Mouse (Mus musculus): ENCODE measurements around the gene Nudt16l1. TPM values are rescaled to one million over a fixed set of nuclear protein-coding genes. Genes with fewer than 3 reads are reported as not detected.

The Nudt16l1 gene
- total RNA-seq (2021): 10 to 100 TPM; 69.3 to 73.0 TPM

DNA sequence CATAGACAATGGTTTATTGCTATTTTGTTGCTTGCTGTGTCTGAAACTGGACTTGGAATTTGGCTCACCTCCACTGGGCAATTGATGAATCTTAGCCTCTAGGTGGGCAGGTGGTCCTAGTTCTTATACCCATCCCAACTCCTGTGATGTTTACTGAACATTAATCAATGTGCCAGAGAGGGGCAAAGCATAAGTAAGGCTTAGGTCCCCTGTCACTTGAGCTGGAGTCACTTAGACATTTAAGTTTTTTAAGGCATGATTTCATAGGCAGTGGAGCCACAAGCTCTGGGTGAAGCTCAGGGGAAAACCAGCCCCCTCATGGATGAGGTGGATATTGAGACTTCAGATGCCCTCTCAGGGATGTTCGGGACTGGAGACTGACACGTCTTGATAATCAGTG lies at the start of gene Nudt16l1:
Nudt16l1 (plus strand) TSS at position 301 of the 400 bp plus-strand sequence.
- intact Hi-C loops (cut with DNase I): no loop called here
- no peak for DNase-seq (ENCODE audit: extremely low spot score in 1 of 2, low spot score in 2 of 2)

DNA sequence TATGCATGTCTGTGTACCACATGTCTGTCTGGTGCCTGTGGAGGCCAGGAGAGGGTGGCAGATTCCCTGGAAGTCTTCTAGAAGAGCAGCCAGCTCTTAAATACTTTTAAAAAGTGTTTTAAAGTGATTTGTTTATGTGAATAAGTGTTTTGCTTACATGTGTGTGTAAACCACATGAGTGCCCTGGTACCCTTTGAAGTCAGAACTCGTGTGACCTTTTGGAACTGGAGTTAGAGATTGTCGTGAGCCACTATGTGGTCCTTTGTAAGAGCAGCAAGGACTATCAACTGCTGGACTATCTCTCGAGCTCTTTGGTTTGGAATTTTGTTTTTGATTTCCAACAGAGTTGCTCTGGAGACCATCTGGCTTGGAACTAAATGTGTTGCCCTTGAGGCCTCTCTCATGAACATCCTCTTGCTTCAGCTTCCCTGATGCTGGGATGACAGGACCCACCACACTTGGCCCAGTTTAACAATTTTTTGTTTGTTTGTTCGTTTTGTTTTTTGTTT lies 48.3 kb upstream of the Nudt16l1 start:
- DNase-seq (ENCODE audit: extremely low spot score in 1 of 2, low spot score in 2 of 2): no peak
- intact Hi-C loops (cut with DNase I): no loop called here

DNA sequence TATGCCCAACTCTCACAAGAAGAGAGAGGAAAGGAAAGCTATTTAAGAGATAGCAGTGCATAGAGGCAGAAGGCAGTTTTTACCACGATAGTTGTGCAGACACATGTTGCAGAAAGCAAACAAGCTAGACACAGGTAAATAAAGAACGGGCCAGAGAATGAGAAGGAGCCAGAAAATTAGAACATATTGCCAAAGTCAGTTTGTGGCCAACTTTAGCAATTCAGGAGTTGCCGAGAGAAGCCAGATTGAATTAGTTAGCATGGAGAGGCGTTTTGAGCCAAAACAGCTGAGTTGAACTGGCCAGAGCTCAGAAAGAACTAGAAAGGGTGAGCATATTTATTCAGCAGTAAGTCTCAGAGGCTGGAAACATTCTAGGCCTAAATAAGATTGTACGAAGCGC lies 46.4 kb upstream of the Nudt16l1 start:
- intact Hi-C loops (cut with DNase I): no loop called here
- no peak for DNase-seq (ENCODE audit: extremely low spot score in 1 of 2, low spot score in 2 of 2)

DNA sequence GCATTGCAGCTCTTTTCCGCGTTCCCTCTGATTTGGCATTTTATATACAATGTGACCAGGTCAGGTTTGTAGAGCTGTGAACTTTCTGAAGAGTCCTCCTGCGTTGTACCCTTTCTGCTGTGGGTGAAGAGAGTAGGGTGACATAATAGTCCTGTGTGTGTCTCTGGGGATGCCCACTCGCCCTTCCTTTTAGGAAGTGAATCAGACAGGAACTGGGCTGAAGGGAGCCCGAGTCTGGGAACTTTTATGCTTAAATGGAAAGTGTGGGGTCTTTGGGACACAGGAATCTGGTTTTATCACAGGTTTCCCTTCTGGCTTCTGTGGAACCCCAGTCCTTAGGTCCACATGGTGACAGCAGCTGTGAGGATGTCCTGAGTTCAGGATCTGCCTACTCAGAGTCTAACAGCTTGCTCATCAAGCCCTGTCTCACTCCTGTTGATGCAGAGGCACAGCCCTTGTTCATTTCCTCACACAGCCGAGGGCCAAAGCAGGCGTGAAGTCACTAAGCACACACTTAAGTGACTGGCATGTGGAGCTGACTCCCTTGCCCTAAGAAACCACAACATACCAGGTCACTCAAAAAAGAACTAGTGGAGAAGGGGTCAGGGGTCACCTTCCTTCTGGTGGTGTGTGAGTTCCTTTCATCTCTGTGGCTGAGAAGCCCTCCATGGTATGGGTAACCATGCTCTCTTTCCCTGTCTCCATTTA lies 44.2 kb upstream of the Nudt16l1 start:
- intact Hi-C loops (cut with DNase I): no loop called here
- no peak for DNase-seq (ENCODE audit: extremely low spot score in 1 of 2, low spot score in 2 of 2)

DNA sequence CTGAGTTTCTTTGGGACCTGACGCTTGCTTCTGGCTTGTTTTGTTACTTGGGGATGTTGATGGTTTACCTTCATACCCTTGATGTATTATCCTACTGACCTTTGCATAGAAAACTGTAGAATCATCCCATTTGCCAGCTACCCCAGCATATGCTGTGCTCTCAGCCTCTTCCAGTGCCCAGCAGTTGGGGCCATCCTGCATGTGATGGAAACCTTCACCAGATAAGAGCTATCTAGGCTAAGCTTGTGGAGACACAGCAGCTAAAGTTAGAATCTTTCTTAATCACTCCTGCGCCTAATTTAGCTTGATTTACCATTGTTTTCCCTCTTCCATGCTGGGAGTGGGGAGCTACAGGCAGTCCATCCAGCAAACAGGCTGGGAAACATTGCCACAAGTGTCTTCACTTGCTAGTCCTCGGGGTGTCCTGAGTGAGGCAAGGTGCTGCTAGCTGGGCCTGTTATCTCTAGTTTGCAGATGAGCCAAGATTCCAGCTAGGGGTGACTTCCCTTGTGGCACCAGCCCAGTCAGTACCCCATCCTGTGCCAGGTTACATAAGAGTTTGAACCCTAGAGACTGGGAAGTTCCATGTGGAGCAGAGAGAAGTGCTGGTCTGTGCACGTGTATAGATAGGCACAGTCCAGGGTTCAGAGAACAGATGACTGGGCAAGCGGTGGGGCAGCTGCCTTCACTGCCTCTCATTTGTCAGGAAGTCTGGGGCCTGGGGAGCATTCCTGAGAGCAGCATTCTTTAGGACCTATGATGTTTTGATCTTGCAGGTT lies 42.1 kb upstream of the Nudt16l1 start:
- DNase-seq (ENCODE audit: extremely low spot score in 1 of 2, low spot score in 2 of 2): no peak
- intact Hi-C loops (cut with DNase I): no loop called here

DNA sequence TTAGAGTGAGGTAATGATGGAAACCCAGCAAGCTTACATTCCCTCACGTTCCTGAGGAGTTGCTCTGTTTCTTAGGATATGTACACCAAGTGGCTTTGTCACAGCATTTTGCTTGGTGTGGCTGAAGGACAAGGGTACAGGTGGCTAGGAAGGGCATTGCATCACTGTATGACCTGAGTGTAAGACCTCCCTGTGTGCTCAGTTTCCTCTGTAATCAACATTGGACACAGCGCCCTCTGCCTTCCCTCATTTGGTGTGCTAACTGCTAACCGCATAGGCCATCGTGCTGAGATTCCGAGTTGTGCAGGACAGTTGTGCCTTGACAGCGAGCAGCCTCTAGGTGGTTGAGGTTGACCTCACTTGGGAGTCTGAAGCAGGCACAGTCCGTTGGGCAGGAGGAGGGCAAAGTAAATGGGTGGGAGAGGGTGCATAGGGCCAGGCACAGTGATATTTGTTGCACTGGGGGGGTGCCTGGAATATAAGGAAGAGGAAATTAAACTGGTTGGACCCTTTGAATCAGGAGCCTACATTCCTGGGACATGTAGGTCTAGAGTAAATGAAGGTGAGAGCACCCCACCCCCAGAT lies 41.3 kb upstream of the Nudt16l1 start:
- DNase-seq (ENCODE audit: extremely low spot score in 1 of 2, low spot score in 2 of 2): no peak
- intact Hi-C loops (cut with DNase I): no loop called here

DNA sequence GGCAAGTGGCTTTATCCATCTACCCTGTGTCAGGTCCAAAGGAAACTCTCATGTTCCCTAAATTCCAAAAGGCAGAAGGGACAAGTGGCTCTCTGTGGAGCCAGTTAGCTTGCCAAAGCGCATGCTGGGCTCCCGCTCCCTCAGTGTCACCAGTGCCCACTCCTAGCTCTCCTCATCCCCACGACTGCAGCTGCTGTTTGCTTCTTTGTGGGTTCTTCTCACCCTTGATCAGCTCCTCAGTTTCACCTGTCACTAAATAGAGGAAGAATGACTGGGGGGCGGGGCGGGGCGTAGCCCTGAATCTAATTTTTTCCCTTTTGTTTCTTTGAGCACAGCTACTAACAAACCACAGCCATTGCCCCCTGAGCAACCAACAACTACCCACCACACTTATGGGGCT lies 39.7 kb upstream of the Nudt16l1 start:
- intact Hi-C loops (cut with DNase I): no loop called here

DNA sequence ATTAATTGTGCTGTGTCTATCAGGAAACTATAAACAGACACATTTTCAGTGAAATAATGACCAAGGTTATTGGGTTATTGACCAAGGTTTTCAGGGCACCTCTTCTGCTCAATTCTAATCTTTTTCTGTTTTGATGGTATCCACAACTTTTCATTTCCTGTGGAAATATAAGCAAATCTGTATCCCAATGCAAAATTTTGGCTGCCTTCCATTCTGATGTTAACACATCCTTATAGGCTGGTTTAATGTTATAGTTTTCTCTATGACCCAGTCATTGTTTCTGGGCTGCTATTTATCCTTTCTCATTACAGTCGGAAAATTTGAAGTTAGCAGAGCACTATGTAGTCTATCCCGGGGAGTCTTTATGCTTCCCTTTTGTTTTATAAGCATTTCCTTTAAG lies 38.9 kb upstream of the Nudt16l1 start:
- intact Hi-C loops (cut with DNase I): no loop called here
- DNase-seq (ENCODE audit: extremely low spot score in 1 of 2, low spot score in 2 of 2): no peak

More for the DNA sequence above, 39.7 kb upstream of the Nudt16l1 start:
- DNase-seq (ENCODE audit: extremely low spot score in 1 of 2, low spot score in 2 of 2): no peak

DNA sequence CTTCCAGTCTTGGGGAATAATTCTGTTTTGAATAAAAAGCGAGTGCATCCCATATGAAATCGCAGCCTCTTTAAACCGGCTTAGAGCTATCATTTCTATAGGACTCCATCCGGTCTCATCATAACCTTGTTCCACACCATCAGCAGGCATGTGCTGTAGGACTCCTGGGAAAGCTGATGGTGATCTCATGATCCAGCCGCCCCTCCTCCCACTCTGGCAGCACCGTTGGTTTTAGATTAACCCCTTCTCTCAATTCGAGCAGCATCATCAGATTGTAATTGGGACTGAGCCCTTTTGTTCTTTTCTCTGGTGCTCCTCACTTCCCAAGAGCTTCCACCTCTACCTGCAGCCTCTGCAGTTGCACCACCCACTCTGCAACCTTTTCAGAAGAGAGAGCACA lies 37.4 kb upstream of the Nudt16l1 start:
- DNase-seq (ENCODE audit: extremely low spot score in 1 of 2, low spot score in 2 of 2): no peak
- intact Hi-C loops (cut with DNase I): no loop called here

DNA sequence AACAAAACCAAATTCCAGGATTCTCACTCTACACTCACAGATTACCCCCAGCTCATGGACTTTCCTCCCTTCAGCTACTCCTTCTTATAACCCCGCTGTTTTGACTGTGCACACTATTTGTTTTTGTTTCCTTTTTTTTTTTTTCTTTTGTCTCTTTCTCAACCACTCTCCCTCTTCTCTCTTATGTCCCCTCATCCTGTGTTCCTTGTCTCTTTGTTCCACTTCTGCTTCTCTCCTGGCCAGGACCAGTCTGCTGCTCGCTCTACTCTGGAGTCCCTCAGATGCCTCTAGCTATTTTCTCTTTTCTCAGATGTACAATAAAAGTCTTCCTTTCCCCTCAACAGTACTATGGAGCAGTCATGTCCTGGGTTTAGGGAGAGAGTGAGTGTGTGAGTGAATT lies 36.2 kb upstream of the Nudt16l1 start:
- intact Hi-C loops (cut with DNase I): no loop called here

DNA sequence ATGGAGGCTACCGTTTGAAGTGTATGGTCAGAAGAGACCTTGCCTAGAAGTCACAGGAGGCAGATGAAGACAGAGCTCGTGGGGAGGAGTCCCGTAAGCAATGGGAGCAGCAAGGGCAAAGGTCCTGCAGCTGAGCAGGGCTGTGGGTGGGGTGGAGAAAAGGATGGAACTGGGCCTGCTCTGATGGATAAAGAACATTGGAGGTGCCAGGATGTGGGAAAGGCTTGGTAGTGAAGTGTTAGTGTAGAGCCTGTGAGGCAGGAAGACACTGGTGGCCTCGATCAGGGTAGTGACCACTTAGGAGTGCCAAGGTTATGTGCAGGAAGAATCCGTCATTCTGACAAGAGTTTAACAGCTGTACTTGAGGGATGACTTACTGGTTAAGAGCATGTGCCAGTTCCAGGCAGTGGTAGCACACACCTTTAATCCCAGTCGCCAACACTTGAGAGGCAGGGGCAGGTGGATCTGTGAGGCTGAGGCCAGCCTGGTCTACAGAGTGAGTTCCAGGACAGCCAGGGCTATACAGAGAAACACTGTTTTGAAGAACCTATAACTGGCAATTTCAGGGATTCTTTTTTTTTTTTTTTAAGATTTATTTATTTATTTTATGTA lies 35.0 kb upstream of the Nudt16l1 start:
- intact Hi-C loops (cut with DNase I): no loop called here
- no peak for DNase-seq (ENCODE audit: extremely low spot score in 1 of 2, low spot score in 2 of 2)

More for the DNA sequence above, 36.2 kb upstream of the Nudt16l1 start:
- no peak for DNase-seq (ENCODE audit: extremely low spot score in 1 of 2, low spot score in 2 of 2)

DNA sequence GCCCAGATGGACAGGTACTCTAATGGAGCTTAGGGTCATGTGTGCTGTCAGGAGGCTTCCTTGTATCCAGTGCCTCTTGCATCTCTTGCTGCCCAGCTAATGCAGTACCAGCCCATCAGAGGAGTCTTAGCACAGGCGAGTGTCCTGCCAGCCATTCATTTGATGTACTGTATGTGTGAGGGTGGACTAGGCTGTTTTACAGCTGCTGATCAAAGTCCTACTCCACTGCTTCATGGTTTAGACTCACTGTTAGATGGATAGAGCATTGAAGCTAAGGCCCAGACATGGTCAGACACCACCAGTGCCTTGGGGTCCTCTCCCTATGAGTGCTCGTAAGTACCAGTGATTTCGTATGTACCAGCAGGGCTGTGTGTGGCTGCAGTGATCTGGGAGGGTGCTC lies 33.7 kb upstream of the Nudt16l1 start:
- intact Hi-C loops (cut with DNase I): no loop called here
- no peak for DNase-seq (ENCODE audit: extremely low spot score in 1 of 2, low spot score in 2 of 2)

DNA sequence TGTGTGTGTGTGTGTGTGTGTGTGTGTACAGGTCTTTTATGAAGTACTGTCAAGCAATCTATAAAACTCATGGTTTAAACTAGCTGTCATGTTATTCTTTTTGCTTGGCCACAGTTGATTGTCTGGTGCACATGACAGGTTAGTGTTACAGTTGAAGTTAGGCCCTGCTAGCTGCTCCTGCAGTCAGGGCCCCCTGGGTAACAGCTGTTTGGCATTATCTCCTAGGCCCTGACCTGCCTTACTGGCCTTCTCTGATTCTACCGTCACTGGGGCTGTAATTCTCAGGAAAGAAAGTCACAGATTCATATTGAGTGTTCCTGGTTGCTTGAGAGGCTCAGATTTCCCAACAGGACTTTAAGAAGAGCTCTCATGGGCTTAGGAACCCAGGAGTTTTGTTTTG lies 33.0 kb upstream of the Nudt16l1 start:
- no peak for DNase-seq (ENCODE audit: extremely low spot score in 1 of 2, low spot score in 2 of 2)
- intact Hi-C loops (cut with DNase I): no loop called here

DNA sequence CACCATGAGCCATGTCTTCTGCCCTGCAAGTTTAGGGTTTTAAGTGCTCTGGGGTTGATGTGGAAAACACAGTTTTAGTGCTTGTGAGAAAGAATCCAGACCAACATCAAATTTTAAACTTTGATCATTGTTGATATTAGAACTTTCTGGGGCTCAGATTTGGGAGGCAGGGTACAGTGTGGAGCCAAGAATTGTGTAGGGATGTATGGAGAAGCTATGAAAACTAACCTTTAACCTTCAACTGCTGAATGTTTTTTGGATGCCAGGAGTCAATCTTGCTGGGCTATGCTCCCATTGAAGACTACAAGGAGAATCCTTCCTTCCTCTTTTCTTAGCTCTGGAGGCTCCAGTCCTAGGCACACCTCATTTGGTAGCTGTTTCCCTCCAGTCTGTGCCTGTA lies 32.0 kb upstream of the Nudt16l1 start:
- intact Hi-C loops (cut with DNase I): no loop called here
- DNase-seq (ENCODE audit: extremely low spot score in 1 of 2, low spot score in 2 of 2): no peak

DNA sequence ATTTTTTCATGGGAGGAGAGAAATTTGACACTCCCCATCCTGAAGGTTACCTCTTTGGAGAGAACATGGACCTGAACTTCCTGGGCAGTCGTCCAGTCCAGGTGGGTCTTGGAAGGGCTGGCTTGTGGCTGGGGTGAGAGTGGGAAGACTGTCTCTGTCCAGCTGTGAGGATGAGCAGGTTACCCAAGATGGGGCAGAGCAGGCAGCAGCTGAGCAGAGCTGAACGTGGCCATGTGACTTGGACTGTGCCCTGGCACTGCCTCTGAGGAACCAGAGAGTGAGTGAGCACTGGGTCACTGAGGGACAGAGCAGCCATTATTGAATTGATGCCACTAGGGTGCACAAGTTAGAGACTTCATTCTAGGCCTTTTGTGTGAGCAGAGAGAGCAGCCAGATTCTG lies 31.2 kb upstream of the Nudt16l1 start:
- no peak for DNase-seq (ENCODE audit: extremely low spot score in 1 of 2, low spot score in 2 of 2)
- intact Hi-C loops (cut with DNase I): no loop called here

DNA sequence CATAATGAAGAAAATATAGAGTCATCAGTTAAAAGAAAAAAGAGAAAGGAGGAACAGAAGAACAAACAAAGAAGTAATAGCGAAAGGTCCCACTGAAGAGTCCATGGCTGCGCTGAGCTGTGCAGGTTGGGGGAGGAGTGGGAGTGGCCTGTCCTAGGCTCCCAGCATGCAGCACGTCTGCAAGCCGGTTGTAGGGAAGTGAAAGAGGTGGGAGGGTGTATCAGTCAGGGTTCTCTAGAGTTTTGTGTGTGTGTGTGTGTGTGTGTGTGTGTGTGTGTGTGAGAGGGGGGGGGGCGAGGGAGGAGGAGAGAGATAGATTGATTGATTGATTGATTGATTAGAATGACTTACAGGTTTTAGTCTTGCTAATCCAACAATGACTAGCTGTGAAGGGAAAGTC lies 30.6 kb upstream of the Nudt16l1 start:
- no peak for DNase-seq (ENCODE audit: extremely low spot score in 1 of 2, low spot score in 2 of 2)
- intact Hi-C loops (cut with DNase I): no loop called here

DNA sequence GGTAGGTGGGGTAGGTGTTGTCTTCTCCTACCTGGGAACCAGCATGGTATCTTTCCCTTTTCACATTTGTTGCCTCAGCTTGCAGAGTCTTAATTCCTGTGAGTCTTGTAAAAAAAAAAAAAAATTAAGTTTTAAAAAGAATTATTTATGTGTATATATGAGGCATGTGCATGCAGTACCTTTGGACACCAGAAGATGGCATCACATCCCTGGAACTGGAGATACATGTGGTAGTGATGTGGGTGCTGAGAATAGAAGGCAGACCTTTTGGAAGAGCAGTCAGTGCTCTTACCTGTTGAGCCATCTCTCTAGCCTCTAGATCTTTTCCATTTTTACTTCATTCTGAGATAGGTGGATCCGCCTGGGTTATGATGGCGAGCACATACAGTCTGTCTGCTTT lies 28.8 kb upstream of the Nudt16l1 start:
- intact Hi-C loops (cut with DNase I): no loop called here
- DNase-seq (ENCODE audit: extremely low spot score in 1 of 2, low spot score in 2 of 2): no peak

DNA sequence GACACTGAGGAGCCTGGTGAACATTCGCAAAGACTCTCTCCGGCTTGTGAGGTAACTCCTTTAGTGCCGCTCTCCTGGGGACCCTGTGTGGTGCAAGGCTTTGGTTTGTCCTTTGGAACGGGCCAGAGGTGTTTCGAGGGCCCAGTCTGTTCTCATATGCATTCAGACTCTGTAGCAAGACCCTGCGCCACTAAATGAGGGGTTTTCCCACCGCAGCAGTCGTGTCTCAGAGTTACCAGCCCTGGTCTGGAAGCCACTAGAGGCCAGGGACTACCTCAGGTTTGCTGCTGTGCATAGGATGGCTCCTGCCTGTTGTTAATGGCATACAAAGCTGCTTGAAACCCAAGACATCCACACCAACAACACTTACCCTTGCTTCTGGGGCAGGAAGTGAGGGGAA lies 27.8 kb upstream of the Nudt16l1 start:
- no peak for DNase-seq (ENCODE audit: extremely low spot score in 1 of 2, low spot score in 2 of 2)
- intact Hi-C loops (cut with DNase I): no loop called here

DNA sequence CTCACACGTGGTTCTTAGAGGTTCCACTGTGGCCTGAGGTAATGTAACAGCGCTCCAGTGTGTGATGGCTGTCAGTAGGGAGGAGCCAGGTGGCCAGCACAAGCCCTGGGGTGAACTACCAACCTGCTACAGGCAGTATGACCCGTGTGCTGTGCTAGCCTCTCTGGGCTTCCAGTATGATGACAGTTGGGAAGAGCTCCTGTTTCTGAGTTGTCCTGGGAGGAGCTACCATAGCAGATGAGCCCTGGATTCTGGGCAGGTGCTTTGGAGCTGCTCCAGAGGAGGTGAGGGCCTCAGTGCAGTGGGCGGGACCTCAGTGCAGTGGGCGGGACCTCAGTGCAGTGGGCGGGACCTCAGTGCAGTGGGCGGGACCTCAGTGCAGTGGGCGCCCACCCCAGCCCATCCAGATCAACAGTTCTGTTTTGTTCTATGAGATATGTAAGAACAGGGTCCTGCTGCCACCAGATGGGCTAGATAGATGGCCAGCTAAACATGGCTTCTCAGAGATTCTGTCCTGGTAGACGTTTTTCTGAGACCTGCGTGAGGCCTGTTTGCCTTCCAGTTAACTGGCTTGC lies 26.4 kb upstream of the Nudt16l1 start:
- intact Hi-C loops (cut with DNase I): no loop called here
- DNase-seq (ENCODE audit: extremely low spot score in 1 of 2, low spot score in 2 of 2): no peak
